Mouse (Mus musculus): ENCODE results near the gene Xpc.

The Xpc gene

GRCm38 (mm10) chr6:91515545-91516449, at the start of gene Xpc, which contains the start of gene Lsm3:
Gene Xpc (minus strand): TSS chr6:91515888.
Gene Lsm3 (plus strand): TSS chr6:91515928.
- DNase-seq, result peak; percentile 97

GRCm38 (mm10) chr6:91563031-91563430, 47.3 kb upstream of the Xpc start:
- DNase-seq, result no peak

GRCm38 (mm10) chr6:91560186-91560585, 44.5 kb upstream of the Xpc start:
- no peak for DNase-seq

- DNase-seq, result no peak
These were observed 43.7 kb upstream of the Xpc start for GRCm38 (mm10) chr6:91559371-91559770.

- DNase-seq, result no peak
These were observed 42.9 kb upstream of the Xpc start for GRCm38 (mm10) chr6:91558565-91558964.

GRCm38 (mm10) chr6:91552693-91553092, 37.0 kb upstream of the Xpc start:
- no peak for DNase-seq

- DNase-seq, result no peak
These were observed 36.0 kb upstream of the Xpc start for GRCm38 (mm10) chr6:91551671-91552070.

GRCm38 (mm10) chr6:91549621-91550020, 33.9 kb upstream of the Xpc start:
- peak; percentile 59 to 69 for DNase-seq

- DNase-seq, result no peak
These were observed 31.6 kb upstream of the Xpc start for GRCm38 (mm10) chr6:91547313-91547712.

- DNase-seq, result peak in 1 of 2 experiments; percentile 20
These were observed 30.7 kb upstream of the Xpc start for GRCm38 (mm10) chr6:91546241-91546884.

- no peak for DNase-seq
These were observed 27.4 kb upstream of the Xpc start for GRCm38 (mm10) chr6:91543056-91543455.

GRCm38 (mm10) chr6:91541276-91541675, 25.6 kb upstream of the Xpc start:
- no peak for DNase-seq

GRCm38 (mm10) chr6:91536047-91536765, 20.5 kb upstream of the Xpc start:
- no peak for DNase-seq

GRCm38 (mm10) chr6:91535231-91535630, 19.5 kb upstream of the Xpc start:
- no peak for DNase-seq

GRCm38 (mm10) chr6:91534268-91534667, 18.6 kb upstream of the Xpc start:
- no peak for DNase-seq

- no peak for DNase-seq
These were observed 18.1 kb upstream of the Xpc start for GRCm38 (mm10) chr6:91533771-91534170.

- no peak for DNase-seq
These were observed 17.7 kb upstream of the Xpc start for GRCm38 (mm10) chr6:91533359-91533758.

- no peak for DNase-seq
These were observed 17.0 kb upstream of the Xpc start for GRCm38 (mm10) chr6:91532661-91533060.

GRCm38 (mm10) chr6:91531276-91531675, 15.6 kb upstream of the Xpc start:
- no peak for DNase-seq

- DNase-seq, result no peak
These were observed 15.0 kb upstream of the Xpc start for GRCm38 (mm10) chr6:91530673-91531072.

- no peak for DNase-seq
These were observed 12.6 kb upstream of the Xpc start for GRCm38 (mm10) chr6:91528265-91528664.

GRCm38 (mm10) chr6:91527227-91527860, 11.7 kb upstream of the Xpc start:
- no peak for DNase-seq

- no peak for DNase-seq
These were observed 9.9 kb upstream of the Xpc start for GRCm38 (mm10) chr6:91525544-91525943.

Data from lung, adult 18-20 months (tissue).